Mouse (Mus musculus): ENCODE data around the gene Tmem43. TPM values are rescaled to one million over a fixed set of nuclear protein-coding genes. Genes with fewer than 3 reads are reported as not detected.

Gene Tmem43
- 68.2 and 83.4 TPM in 2 replicates for total RNA-seq (2014; rRNA removed)
- 53.2 and 59.4 TPM in 2 replicates for polyA plus RNA-seq (2015; fragmentation: Nextera tagmentation; extraction: Ambion mirVana)

DNA sequence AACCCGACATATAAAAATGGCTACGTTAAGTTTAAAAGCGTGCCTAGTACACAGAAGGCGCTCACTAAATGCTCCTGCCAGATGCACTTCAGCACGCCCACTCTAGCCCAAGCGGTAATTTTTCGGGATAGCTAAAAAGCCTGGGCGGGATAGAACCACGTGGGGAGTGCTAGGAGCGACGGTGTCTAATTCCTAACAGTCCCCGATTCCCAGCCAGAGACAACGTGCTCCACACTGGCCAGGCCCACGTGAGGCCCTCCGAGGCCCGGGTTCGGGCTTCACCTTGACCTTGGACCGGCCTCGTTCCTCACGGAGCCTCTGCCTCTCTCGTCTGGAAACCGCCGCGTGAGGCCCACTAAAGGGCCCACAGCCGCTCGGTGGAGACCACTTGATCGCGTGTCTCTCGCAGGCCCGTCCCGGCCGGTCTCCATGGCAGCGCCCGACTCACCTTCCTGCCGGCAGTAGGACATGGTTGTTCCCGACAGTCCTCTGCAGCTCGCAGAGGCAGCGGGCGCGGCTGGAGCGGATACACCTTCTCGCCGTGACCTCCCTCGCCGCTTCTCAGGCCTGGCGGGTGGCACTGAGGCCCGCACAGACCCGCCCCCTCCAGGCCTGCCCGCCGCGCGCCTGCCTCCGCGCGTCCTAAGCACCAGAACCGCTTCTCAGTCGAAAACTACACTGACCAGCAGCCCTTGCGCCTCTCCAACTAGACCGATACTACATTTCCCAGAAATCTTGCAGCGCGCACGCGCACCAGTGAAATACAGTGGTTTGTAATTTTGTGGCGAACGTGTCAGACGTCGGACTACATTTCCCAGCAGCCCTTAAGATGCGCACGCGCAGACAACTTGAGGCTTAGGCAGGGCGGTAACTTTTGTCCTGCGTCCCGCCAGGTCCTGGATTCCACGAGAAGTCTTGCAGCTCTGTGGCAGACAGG lies at the start of gene Tmem43, which contains the start of gene Chchd4:
Tmem43 (plus strand) TSS at position 836 of the 937 bp plus-strand sequence.
Chchd4 (minus strand) TSS at position 679 of the 937 bp plus-strand sequence.
- H3K4me3 ChIP-seq (ENCODE audit: low read depth, low read length), result peak within 1 kb of the TSS; percentile 68
- TF ChIP-seq CTCF (IDR thresholded peaks at IDR 0.05; ENCODE audit: low read depth), result peak; percentile 25
- 2% methylated on average over 74 of the region's 74 CpGs for WGBS
- peaks cover 25% of the 10 kb centered on the region for H3K36me3 ChIP-seq (ENCODE audit: insufficient read depth)
- no peaks in the 10 kb centered on the region for H3K27me3 ChIP-seq (ENCODE audit: insufficient read depth, low read length)
- H3K9ac ChIP-seq, result peak within 1 kb of the TSS; percentile 69
- DNase-seq (peak; percentile 99), ATAC-seq (peak; percentile 95)
- peak within 1 kb of the TSS; percentile 74 for H3K27ac ChIP-seq (ENCODE audit: low read depth, low read length)
- no peaks in the 10 kb centered on the region for H3K9me3 ChIP-seq (ENCODE audit: low read length)
- peaks cover 17% of the 10 kb centered on the region for H3K4me1 ChIP-seq (ENCODE audit: insufficient read depth)
- peak within 1 kb of the TSS; percentile 85 for H3K4me2 ChIP-seq (ENCODE audit: low read depth)

DNA sequence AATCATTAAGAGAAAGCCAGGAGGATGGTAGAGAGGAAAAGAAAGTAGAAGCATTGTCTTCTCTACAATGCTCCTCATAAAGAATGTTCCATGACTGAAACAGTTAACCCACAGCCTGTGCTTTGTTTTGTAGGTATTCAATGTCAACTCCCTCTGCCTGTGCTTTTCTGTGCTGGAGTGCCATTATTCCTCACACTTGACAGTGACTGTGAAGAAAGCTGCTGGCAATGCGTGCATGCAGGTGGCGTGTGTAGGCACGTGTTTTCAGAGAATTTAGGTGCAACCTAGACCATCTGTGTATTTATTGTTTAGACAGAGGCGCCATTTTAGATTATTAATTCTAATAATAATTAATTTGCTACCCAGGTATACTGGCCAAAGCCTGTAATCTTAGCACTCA lies 49.4 kb upstream of the Tmem43 start:
- 39% methylated on average over 4 of the region's 4 CpGs for WGBS
- no peaks in the 10 kb centered on the region for H3K36me3 ChIP-seq (ENCODE audit: insufficient read depth)
- peak; percentile 28 for DNase-seq

DNA sequence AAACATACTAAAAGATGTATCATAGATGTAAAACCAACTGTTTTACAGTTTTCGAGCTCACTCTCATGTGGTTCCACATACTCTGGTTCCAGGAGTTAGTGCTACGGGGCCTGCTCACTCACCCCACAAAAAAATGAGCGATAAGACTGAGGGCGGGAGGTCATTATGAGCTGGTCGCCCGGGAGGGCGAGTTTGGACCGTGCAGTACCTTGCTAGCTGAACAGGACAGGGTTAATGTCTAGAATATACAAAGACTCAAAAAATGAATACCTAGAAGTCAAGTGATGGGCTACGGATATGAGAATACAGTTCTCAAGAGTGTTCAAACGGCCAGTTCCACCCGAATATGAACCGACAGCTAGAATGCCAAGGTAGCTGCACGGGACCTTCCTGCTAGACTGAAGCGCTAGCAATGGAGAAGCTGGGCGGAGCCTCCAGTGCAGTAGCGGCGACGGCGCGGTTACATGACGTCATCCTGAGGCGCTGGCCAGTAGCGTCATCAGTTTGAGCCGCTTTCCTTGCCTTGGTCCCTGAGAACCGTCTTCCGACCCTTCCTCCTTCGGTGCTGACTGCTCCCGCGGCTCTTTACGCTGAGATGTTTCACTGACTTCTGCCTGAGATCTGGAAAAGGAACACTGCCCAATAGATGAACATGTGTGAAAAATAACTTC lies 32.9 kb upstream of the Tmem43 start:
- Histone ChIP-seq H3K27me3 (ENCODE audit: insufficient read depth, low read length) (no peaks in the 10 kb centered on the region; the same call in 1 of the 2 replicates), H3K4me1 (ENCODE audit: insufficient read depth) (0 out of 2 replicates have a peak, but pooled peaks cover 5% of the 10 kb centered on the region), H3K4me2 (ENCODE audit: low read depth) (peak overlapping the region; percentile 91), H3K36me3 (ENCODE audit: insufficient read depth) (no peaks in the 10 kb centered on the region), H3K9ac (peak overlapping the region; percentile 68), H3K27ac (ENCODE audit: low read depth, low read length) (peak overlapping the region; percentile 76), H3K4me3 (ENCODE audit: low read depth, low read length) (peak overlapping the region; percentile 53), H3K9me3 (ENCODE audit: low read length) (no peaks in the 10 kb centered on the region)
- DNase-seq, result peak; percentile 98
- TF ChIP-seq CTCF (IDR thresholded peaks at IDR 0.05; ENCODE audit: low read depth), result no peak
- ATAC-seq, result peak; percentile 98
- 2% methylated on average over 30 of the region's 30 CpGs for WGBS

More for the DNA sequence above, 49.4 kb upstream of the Tmem43 start:
- no peak for TF ChIP-seq CTCF (IDR thresholded peaks at IDR 0.05; ENCODE audit: low read depth)
- no peak overlapping the region for H3K4me2 ChIP-seq (ENCODE audit: low read depth)
- no peak overlapping the region for H3K27ac ChIP-seq (ENCODE audit: low read depth, low read length)
- H3K4me1 ChIP-seq (ENCODE audit: insufficient read depth), result no peaks in the 10 kb centered on the region
- no peak overlapping the region for H3K9ac ChIP-seq
- peak; percentile 45; the same call in 1 of the 2 replicates for ATAC-seq
- H3K9me3 ChIP-seq (ENCODE audit: low read length), result no peaks in the 10 kb centered on the region
- no peaks in the 10 kb centered on the region; the same call in none of the 2 replicates for H3K27me3 ChIP-seq (ENCODE audit: insufficient read depth, low read length)
- H3K4me3 ChIP-seq (ENCODE audit: low read depth, low read length), result no peak overlapping the region

DNA sequence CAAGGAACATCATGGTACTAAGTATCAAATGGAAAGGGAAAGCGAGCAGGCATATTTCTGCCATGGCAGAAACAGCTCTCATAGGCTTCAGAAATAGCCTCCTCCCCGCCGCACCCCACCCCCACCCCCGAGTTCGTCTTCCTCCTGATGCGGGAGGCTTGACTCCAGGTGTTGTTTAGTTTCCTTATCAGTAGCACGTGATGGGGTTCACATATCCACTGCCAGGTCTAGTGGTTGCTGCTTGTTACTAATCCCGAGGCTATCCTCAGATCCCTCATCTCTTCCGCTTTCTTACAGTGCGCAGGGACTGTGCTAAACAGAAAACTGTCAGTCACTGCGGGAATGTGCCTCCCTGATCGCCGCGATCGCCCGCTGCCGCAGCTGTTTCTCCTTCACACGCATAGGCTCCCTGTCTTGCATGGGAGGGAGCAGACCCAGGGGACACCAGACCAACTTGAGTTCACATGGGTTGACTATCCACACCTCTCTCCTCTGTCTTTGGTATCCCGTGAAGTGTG lies 32.3 kb upstream of the Tmem43 start:
- Histone ChIP-seq H3K27ac (ENCODE audit: low read depth, low read length) (peak overlapping the region; percentile 76), H3K4me3 (ENCODE audit: low read depth, low read length) (peak overlapping the region; percentile 53), H3K36me3 (ENCODE audit: insufficient read depth) (no peaks in the 10 kb centered on the region), H3K4me2 (ENCODE audit: low read depth) (peak overlapping the region; percentile 91), H3K9me3 (ENCODE audit: low read length) (no peaks in the 10 kb centered on the region), H3K27me3 (ENCODE audit: insufficient read depth, low read length) (no peaks in the 10 kb centered on the region; the same call in 1 of the 2 replicates), H3K9ac (peak overlapping the region; percentile 68), H3K4me1 (ENCODE audit: insufficient read depth) (0 out of 2 replicates have a peak, but pooled peaks cover 5% of the 10 kb centered on the region)
- no peak for TF ChIP-seq CTCF (IDR thresholded peaks at IDR 0.05; ENCODE audit: low read depth)
- ATAC-seq, result peak; percentile 72
- DNase-seq, result no peak
- WGBS, result 3% methylated on average over 19 of the region's 19 CpGs

DNA sequence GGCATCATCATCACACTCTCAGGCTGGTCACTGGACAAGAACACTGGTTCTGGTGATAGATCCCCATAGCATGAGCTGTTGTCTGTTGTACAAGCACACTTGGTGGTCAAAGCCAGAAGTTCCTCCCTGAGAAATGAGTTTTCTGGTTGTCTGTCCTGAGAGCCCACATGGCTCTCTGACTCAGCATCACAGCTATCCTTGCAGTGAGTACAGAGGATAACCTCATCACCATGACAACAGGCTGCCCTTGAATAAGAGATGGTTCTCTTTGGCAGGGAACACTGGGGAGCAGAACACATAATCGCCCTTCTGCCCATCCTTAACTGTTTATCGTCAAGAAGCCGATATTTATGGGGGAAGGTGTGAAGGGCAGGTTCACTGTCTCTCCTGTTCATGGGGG lies 28.2 kb upstream of the Tmem43 start:
- Histone ChIP-seq H3K4me3 (ENCODE audit: low read depth, low read length) (no peak overlapping the region), H3K27me3 (ENCODE audit: insufficient read depth, low read length) (no peaks in the 10 kb centered on the region), H3K4me2 (ENCODE audit: low read depth) (no peak overlapping the region), H3K4me1 (ENCODE audit: insufficient read depth) (0 out of 2 replicates have a peak, but pooled peaks cover 5% of the 10 kb centered on the region), H3K27ac (ENCODE audit: low read depth, low read length) (no peak overlapping the region), H3K9me3 (ENCODE audit: low read length) (no peaks in the 10 kb centered on the region), H3K36me3 (ENCODE audit: insufficient read depth) (no peaks in the 10 kb centered on the region), H3K9ac (no peak overlapping the region)
- no peak for TF ChIP-seq CTCF (IDR thresholded peaks at IDR 0.05; ENCODE audit: low read depth)
- no peak for ATAC-seq
- DNase-seq, result no peak
- 82% methylated on average over 3 of the region's 3 CpGs for whole genome bisulfite sequencing

DNA sequence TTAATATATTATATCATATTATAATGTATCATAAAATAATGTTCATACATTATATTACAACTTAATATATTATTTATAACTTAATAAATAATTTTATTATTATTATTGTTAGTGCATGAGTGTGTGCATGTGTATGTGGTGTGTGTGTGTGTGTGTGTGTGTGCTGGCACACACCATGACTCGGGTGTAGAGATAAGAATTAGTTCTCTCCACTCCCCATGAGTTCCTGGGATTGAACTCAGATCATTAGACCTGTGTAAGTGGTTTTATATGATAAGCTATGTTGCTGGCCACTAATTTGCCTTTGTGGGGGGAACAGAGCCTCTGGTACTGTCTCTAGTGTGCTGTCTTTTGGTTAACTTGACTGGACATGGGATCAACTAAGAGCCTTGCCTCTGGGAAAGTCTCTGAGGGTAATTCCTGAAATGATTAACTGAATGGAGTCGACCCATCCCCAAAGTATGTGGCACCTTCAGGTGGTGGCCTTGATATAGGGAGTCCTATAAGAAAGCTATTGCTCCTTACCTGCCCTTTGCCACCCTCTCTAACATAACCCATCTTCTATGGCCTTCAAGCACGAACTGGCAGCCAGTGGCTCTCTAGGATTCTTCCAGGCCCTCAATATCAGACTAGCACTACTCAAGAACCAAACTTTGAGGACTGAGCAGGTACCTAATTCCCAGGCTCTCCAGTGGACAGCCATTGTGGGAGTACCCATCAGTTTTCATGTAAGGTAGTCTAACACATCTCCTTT lies 23.9 kb upstream of the Tmem43 start:
- no peak for TF ChIP-seq CTCF (IDR thresholded peaks at IDR 0.05; ENCODE audit: low read depth)
- no peaks in the 10 kb centered on the region for H3K27me3 ChIP-seq (ENCODE audit: insufficient read depth, low read length)
- ATAC-seq (no peak), DNase-seq (no peak)
- H3K27ac ChIP-seq (ENCODE audit: low read depth, low read length), result no peak overlapping the region
- H3K4me2 ChIP-seq (ENCODE audit: low read depth), result no peak overlapping the region
- H3K4me1 ChIP-seq (ENCODE audit: insufficient read depth), result no peaks in the 10 kb centered on the region
- H3K36me3 ChIP-seq (ENCODE audit: insufficient read depth), result no peaks in the 10 kb centered on the region
- no peak overlapping the region for H3K9ac ChIP-seq
- no peak overlapping the region for H3K4me3 ChIP-seq (ENCODE audit: low read depth, low read length)
- 48% methylated on average over 3 of the region's 3 CpGs for WGBS
- no peaks in the 10 kb centered on the region for H3K9me3 ChIP-seq (ENCODE audit: low read length)
